Mouse (Mus musculus): ENCODE measurements around the gene Bspry.

Gene Bspry

DNA sequence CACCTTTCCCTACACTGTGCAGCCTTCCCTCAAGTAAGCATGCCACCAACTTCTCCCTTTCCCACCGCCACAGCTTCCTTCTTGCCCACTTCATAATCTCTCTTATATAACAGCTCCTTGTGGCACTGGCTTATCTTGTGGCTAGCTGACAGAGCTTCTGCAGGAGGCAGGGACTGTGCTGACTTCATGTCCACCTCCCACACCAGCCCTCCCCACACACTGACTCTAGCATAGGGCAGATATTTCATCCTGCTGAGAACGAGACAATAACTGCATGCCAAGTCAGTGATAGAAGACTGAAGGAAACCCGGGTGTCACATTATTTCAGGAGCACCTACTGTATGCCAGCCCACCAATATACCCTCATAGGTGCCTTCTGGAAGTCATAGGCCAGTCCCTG lies 35.6 kb downstream of the Bspry start:
- no peak for DNase-seq (ENCODE audit: low spot score in 2 of 2)

DNA sequence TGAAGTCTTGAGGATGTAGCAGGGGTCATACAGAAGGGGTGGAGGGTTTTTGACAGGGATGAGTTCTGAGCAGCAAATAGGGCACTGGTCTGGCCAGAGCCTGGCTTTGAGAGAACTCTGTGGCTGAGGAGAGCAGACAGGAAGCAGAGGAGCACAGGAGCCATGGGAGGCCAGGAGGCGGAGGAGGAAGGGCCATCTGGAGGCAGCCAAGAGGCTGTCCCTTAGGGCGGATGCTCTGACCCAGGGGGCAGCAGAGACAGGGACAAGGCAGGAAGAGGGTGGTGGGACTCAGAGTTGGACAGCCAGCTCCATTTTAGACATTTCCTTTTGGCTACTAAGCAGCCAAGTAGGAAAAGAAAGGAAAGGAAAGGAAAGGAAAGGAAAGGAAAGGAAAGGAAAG lies 36.2 kb downstream of the Bspry start:
- DNase-seq (ENCODE audit: low spot score in 2 of 2), result no peak

DNA sequence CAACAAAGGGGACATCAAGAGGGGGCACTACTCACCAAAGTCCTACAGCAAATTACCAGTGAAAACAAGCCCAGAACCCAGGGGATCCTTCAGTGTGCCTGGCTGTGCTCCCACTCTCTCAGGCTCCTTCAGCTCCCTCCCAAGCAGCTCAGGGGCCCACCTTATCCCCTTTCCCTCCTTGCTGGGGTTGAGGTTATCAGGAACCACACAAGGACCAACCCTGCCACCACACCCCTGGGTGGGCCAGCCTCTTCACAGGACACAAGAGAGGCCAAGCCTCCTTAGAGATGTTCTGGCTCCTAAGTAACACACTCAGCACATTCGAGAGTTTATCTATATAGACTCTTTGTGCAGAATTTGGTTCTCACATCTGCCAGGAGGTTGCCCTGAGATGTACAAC lies 36.7 kb downstream of the Bspry start:
- DNase-seq (ENCODE audit: low spot score in 2 of 2), result no peak

DNA sequence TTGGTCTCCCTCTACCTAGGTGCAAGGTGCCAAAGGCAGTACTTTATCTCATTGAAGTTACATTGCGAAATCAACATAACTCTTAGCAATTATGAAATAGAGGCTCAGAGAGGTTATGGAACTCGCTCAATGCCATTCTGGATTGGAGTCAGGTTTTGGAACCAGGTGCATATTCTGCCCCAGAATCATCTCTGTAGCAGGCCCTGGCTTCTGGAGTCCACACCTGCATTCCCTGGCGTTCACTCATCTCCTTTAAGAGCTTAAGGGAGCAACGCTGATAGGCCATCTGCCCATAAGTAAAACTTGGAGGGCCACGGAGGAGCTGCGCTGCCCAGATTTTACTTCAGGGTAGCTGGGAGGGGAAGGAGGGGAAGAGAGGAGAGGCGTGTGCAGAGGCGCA lies 37.2 kb downstream of the Bspry start:
- no peak for DNase-seq (ENCODE audit: low spot score in 2 of 2)

DNA sequence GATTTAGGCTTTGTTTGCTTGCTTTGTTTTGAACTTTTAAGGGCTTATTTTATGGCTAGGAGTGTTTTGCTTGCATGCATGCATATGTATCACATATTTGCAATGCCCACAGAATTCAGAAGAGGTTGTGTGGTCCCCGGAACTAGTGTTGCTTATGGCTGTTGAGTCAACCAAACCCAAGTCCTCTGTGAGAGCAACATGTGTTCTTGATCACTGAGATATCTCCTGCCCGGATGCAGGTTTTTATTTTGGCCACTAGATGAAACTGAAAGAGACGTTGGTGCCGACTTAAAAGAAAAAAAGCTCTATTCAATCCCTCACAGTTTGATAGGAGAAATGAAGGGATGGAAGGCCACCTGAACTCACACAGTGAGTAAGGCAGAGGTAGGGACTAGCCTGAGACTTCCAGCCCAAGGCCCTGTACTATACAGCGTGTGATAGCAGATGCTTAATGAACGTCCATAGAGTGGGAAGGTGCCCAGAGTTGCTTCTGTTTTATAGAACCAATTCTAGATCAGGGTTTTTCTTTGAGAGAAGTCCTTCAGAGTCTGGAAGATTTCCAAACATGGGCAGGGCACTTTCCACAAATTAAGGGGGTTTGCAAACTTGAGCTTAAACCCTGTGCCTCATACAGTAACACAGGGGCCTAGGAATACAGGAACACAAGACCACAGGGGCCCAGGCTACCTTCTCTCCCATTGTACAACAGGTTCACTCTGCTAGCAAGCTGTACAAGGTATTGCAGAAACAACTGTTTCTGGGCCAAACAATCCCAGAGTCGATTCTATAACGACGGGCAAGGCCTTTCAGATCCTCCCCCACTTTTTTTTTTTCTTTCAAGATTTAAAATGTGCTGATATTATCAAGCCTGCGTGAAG lies 37.9 kb downstream of the Bspry start:
- no peak for DNase-seq (ENCODE audit: low spot score in 2 of 2)

DNA sequence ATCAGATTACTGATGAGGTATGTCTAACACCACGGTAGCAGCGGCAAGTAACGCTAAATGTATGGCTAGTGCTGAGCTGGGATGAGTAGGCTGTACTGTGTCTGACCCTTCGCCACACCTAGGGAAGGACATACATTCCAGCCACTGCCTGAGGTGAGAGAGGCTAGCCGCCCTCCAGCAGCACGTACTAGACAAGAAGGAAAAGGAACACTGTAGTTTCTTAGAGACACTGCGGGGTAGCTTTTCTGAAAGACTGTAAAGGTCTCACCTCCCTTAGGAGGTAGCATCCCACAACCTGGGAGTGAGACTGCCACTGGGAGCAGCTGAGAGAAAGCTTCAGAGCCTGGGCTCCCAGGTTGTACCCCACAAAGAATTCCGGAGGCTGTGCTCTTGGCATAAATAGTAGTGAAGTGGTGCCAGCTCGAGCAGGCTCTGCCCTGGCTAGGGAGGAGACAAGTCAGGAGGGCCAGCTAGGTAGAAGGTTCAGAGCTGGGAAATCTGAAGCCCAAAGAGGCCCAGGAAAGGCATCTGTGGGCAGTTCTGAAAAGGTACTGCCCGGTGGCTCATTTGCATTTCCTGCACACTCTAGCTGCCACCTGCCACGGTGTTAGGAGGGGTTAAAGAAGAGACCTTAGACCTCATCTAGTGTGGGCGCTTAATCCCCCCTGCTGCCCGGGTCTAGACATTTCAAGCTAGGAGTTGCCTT lies 38.7 kb downstream of the Bspry start:
- DNase-seq (ENCODE audit: low spot score in 2 of 2), result no peak

DNA sequence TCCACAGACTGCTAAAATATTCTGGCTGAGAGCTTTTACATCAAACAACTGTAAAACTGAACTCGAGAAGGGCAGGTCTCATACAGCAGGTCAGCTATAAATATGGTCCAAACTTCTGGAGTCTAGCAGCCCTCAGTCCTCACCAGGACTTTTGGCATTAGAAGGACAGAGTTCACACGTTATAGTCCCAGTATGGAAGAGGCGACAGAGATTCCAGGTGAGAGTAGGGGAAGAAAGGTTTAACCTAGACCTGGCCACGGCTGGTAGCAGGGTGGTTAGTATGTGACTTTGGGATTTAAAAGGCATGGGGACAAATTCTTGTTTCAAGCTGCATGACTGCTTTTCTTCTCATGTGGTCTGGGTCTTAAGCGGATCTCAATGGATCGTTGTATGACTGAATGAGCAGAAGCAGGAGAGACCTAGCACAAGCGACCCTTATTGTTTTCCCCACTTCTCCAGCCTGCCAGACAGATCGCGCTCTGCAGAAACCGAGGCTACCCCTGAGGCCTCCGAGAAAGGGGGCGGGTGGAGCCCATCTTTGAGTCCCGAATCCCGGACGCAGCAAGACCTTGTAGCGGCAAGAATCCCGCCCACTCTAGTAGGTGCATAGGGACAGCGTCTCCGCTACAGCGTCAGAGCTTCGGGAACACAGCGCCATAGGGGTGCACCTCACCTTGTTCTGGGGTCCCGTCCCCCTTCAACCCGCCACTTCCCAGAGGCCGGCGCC lies 39.4 kb downstream of the Bspry start:
- DNase-seq (ENCODE audit: low spot score in 2 of 2), result no peak

DNA sequence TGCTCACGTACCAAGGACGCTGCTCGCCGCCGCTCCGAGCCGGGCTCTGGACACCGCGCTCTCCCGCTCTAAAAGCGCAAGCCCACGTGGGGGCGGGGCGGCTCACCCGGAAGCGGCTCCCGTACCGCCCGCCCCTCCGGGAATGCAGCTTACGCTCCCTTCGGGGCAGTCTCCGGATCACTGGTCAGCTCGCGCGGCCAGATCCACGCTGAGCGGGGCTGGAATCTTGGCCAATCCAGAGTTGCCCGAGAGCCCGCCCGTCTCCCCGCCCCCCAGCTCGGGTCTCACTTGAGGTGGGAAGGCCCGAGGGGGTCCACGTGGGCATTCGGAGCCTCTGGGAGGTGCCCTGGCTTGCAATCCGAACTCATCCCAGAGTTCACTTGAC lies 40.0 kb downstream of the Bspry start, which contains the start of gene Alad:
Gene Alad, minus strand, starts transcription at position 70 of the 385 bp plus-strand sequence.
- DNase-seq (ENCODE audit: low spot score in 2 of 2), result peak; percentile 65 to 75

DNA sequence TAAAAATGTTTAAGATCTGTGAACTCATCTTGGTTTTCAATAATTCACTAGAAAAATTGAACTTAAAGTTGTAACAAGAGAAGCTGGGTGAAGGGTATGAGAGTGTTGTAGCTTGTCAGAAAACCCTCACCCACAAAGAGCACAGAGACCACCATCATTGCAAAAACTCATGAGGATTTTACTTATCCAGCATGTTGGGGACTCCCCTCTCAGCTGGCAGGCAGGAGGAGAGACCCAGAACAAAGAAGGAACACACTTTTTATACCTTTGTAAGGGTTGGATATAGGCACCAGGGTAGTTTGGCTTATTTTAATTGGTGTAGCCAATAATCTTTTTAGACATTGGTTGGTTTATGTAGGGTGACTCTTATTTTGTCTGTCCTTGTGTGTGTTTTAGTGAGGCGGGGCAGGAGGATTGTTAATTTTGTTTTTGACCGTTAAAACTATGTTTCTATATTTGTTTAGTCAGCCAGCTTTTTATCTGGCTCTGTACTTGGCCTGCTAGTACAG lies 41.1 kb downstream of the Bspry start:
- no peak for DNase-seq (ENCODE audit: low spot score in 2 of 2)

DNA sequence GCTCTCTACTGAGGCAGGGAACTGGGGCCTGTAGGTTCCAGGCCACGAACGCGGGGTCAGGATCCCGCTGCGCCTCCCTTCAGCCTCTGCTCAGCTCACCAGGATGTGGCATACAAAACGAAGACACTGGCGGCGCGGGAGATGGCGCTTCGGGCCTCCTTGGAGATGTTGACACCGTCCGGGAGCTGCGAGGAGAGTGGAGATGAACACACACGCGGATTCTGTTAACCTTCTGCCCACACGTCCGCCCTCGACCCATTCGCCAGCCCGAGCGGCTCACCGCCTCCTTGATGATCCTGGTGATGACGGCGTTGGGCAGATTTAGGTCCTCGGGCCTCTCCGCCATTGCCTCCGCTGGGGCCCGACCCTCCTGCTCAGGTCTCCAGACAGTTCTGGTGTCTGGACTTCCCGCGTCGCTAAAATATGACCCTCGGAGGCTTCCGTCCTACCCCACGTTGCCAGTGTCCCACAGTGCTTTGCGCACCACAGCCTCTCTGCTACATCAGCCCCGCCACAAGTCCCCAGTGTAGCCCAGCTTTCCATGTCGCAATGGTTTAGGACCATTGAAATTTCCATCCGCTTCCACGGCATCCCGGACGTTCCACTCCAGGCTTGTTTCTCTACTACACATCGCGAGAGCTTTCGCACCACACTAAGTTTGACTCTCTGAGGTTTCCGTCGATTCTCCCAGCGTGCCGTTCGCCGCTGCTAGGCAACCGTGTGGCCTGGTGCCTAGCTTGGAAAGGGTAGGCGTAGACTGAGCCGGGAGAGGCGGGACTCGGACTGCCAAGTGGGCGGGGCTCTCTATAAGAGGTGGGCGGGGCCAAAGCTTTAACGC lies 45.0 kb downstream of the Bspry start, which contains the start of the genes Pole3 and 4933430I17Rik:
Gene Pole3, minus strand, starts transcription at position 418 of the 838 bp plus-strand sequence.
Gene 4933430I17Rik, plus strand, starts transcription at position 719 of the 838 bp plus-strand sequence.
- DNase-seq (ENCODE audit: low spot score in 2 of 2), result peak; percentile 95 to 98

DNA sequence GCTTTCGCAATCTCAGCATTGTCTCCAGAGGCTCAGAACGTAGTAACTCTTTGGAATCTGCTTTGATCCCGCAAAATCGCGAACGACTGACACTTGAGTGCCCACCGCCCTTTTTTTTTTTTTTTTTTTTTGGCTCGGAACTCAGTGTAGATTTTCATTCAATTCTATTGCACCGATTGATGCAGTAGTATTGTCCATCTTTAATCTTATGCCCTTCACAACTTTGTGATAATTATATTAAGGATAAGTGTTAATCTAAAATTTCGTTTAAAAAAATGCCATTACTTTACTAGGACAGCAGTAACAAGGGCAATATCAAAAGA lies 45.6 kb downstream of the Bspry start:
- DNase-seq (ENCODE audit: low spot score in 2 of 2), result no peak

DNA sequence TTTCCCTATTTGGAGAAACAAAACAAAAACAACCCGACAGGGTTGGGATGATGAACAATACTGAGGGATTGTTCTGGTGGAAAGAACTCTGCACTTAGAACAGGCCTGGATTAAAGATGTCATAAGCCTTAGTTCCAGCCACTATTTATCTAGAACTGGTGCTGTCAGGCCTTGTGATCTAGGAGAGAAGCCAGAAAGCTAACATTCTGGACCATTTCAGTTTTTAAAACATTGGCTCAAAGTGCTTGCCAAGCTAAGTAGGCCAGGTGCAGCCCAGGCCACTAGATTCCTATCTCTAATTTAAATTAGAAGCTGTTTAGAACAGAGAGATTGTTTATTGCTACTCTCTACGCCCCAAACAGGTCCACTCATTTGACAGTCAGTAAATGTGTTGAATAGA lies 46.4 kb downstream of the Bspry start:
- DNase-seq (ENCODE audit: low spot score in 2 of 2), result no peak

DNA sequence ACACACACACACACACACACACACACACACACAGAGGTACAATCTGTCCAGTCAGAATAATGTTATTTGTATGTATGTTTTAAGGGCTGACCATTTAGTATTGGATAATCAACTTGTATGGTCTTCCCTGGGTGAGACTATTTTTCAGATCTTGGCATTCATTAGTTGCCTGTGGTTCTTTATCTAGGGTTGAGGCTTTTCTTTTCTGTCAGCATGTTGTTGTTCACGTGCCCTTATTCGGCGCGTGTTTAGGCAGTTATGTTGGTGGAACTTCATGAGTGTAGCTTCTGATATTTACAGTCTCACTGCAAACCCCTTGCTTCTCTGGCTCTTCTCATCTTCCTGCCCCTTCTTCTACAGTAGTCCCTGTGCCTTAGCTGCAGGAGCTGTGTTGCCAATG lies 47.8 kb downstream of the Bspry start:
- no peak for DNase-seq (ENCODE audit: low spot score in 2 of 2)

DNA sequence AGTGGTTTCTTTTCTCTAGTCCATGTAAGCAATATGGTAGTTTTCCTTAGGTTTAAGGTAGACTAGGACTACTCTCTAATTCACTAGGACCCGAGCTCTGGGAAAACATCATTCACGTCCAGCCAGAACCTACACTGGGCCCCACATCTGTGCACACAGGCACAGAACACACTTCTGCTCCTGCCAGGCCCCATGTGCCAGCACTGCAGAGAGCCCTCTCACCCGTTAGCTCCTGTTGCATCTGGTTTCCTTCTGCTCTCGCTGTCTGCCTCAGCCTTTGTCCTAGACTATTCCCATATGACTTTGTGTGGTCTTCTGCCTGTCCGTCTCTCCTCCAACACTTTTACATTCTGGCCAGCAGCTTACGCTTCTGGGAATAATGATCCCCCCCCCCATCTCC lies 53.9 kb downstream of the Bspry start:
- DNase-seq (ENCODE audit: low spot score in 2 of 2), result no peak

DNA sequence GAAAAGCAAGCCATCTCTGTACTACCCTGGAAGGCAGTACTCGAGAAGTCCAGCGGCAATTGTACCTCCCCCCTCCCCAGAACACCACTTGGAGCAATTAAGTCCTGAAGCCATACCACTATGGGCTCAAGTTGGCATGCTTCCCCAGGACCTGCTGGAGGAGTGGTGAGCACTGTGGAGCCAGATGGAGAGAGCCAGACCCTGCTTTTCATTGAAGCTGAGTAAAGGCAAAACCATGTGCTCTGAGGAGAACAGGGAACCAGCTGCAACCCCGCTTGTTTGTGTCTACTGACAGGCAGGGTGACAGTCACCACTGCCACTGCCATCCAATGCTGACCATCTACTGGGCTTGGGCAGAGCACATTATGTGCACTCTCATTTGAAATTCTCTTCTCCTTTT lies 61.9 kb downstream of the Bspry start:
- DNase-seq (ENCODE audit: low spot score in 2 of 2), result no peak

DNA sequence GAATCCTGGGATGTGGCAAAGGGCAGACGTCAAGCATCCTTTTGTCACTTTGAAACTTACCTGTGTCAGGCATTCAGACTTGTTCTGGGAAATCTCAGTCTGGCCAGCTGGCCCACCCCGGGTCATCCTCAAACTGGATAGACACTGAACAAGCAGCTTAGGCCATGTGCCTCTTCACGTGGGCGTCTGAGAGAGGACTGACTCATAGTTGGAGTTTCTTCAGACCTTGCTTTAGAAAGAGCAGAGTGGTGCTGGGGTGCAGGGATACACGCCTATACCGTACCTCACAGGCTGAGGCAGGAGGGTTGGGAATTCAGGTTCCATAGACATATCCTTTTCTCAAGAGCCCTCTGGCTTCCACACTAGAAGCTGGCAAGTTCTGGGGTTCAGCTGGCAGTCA lies 63.9 kb downstream of the Bspry start:
- no peak for DNase-seq (ENCODE audit: low spot score in 2 of 2)

DNA sequence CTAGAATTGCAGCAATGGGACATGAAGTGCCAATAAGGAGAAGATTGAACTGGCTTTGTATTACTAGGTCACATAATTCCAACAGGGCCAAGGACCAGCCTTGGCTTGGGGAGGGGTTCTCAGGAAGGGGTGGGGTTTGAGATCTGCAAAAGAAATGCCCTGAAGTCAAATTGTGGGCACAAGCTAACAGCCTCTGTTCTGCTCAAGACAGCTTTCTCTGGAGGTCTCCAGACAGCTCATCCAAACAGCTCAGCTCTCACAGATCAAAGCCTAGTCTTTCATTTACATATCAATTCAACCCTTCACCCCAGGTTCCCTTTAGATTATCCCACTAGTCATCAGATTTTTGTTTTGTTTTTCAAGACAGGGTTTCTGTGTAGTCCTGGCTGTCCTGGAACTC lies 64.9 kb downstream of the Bspry start:
- no peak for DNase-seq (ENCODE audit: low spot score in 2 of 2)

Data from frontal cortex, postnatal 25 days (tissue).